Mouse (Mus musculus) midbrain, postnatal 0 days (tissue): ENCODE results near the gene 4930415O20Rik. TPM values are rescaled to one million over a fixed set of nuclear protein-coding genes. Genes with fewer than 3 reads are reported as not detected.

Source experiments
- ATAC-seq: fragments of 200-750 bp; cut with Nextera tagmentation; 2 replicates; pipeline ENCODE4 v1.8.0; 2017; ENCODE audit warnings: moderate number of reproducible peaks, mild to moderate bottlenecking, moderate TSS enrichment, moderate library complexity; ENCODE audit not compliant: low FRiP score
- DNase-seq: peaks from one replicate; pipeline ENCODE4 v3.0.0-alpha.2; 2015; ENCODE audit warnings: low spot score
- H3K27ac ChIP-seq: fragments of 300-500 bp; sonication (generic); 2 replicates; pipeline ENCODE4 v1.5.1; 2014; ENCODE audit warnings: low read depth, mild to moderate bottlenecking, low read length, mixed read lengths
- H3K27me3 ChIP-seq: fragments of 300-500 bp; sonication (generic); 2 replicates; pipeline ENCODE4 v1.6.1; 2014; ENCODE audit warnings: low read length, control low read depth, mixed read lengths; ENCODE audit not compliant: insufficient read depth
- H3K36me3 ChIP-seq: fragments of 300-500 bp; sonication (generic); 2 replicates; pipeline ENCODE4 v1.6.1; 2014; ENCODE audit warnings: low read length, control low read depth, mixed read lengths; ENCODE audit not compliant: insufficient read depth
- H3K4me1 ChIP-seq: fragments of 300-500 bp; sonication (generic); 2 replicates; pipeline ENCODE4 v1.6.1; 2014; ENCODE audit warnings: mild to moderate bottlenecking, control low read depth, antibody characterized with exemption, low read length, mixed read lengths; ENCODE audit not compliant: insufficient read depth
- H3K4me2 ChIP-seq: fragments of 300-500 bp; sonication (generic); 2 replicates; pipeline ENCODE4 v1.6.1; 2014; ENCODE audit warnings: low read depth, mild to moderate bottlenecking, low read length, mixed read lengths; ENCODE audit not compliant: poor library complexity, severe bottlenecking
- H3K4me3 ChIP-seq: fragments of 300-500 bp; sonication (generic); 2 replicates; pipeline ENCODE4 v1.5.1; 2014; ENCODE audit warnings: low read depth, mild to moderate bottlenecking, low read length, moderate library complexity
- H3K9ac ChIP-seq: fragments of 300-500 bp; sonication (generic); replicated peaks from 2 replicates; pipeline ENCODE4 v1.6.1; 2014; ENCODE audit warnings: mild to moderate bottlenecking, low read length, moderate library complexity, mixed read lengths; ENCODE audit not compliant: poor library complexity, severe bottlenecking
- H3K9me3 ChIP-seq: fragments of 300-500 bp; sonication (generic); 2 replicates; pipeline ENCODE4 v1.6.1; 2016; ENCODE audit warnings: low read length, control low read depth
- CTCF ChIP-seq: IDR thresholded peaks from 2 replicates; pipeline ENCODE4 v1.5.1; 2016; ENCODE audit warnings: antibody characterized with exemption, mild to moderate bottlenecking
- WGBS: fragments of 180-500 bp; shearing (Covaris S2); extraction: QIAGEN DNeasy Blood & Tissue Kit; methylation state at CpG from one replicate; pipeline ENCODE4 v1.1.7; 2014; 5-methylcytosine and 5-hydroxymethylcytosine counted together
- polyA plus RNA-seq: library from polyadenylated mRNA; unstranded; fragments of >200 nt; fragmentation: Nextera tagmentation; extraction: Ambion mirVana; gene quantifications from 2 replicates; pipeline ENCODE4 v1.2.1, GENCODE M21; 2015
- total RNA-seq: library from RNA; depleted of rRNA; stranded (reverse); fragments of >200 nt; gene quantifications from 2 replicates; pipeline ENCODE4 v1.2.3, GENCODE M21; 2014; rRNA removed

Gene 4930415O20Rik
- total and polyA plus RNA-seq, 2 experiments from 2014 or later, result 0.31 to 0.82 TPM

DNA sequence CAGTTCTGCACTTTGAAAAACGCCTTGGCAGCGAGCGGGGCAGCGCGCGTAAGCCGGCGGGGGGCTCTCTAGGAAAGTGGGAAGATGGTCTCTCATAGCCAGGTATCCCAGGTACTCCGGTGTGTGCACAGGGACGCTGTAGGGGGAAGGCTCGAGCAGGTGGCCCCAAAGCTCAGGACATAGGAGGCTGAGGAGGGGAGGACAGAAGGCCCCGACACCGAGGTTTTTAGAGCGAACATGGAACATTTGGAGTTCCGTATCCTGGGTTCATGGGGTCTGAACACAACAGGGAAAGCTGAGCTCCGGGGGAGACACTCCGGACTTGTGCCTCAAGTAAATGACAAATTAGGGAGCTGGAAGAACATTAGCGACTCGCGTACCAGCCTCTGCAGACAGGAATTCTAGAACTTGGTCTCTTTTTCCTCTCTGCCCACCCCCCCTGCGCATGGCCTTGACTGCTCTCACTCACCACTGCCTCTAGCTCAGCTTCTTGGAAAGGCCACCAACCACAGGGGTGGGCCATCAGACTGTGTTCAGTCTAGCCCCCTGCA, 64.6 kb downstream of the 4930415O20Rik start:
- peak; percentile 42 for TF ChIP-seq CTCF
- ATAC-seq (no peak), DNase-seq (peak; percentile 43)
- H3K4me2 ChIP-seq, result peak overlapping the region; percentile 88
- no peaks in the 10 kb centered on the region for H3K27me3 ChIP-seq
- H3K9ac ChIP-seq, result peak overlapping the region; percentile 93
- WGBS, result under 1% methylated on average over 21 of the region's 21 CpGs
- H3K36me3 ChIP-seq, result peaks cover 8% of the 10 kb centered on the region; the same call in 1 of the 2 replicates
- no peaks in the 10 kb centered on the region for H3K9me3 ChIP-seq
- peak overlapping the region; percentile 68 for H3K4me3 ChIP-seq
- peaks cover 17% of the 10 kb centered on the region for H3K4me1 ChIP-seq
- H3K27ac ChIP-seq, result peak overlapping the region; percentile 98

DNA sequence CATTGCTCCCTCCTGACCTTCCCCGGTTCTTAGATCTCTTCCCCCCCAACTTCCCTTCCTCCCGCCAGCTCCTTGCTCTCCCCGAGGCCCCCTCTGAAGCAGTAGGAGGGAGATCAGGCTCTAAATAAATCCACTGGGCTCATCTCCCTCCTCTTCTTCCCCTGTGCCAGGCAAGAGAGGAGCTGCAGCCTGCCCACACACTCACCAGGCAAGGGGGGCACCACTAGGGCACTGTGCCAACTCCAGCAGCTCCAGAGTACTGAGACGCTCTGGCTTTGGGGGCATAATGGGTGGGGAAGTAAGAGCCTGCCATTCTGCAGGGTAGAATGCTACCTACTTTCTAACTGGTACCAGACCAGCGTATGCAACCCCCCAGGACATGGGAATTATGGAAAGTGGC, 65.7 kb downstream of the 4930415O20Rik start:
- Histone ChIP-seq H3K36me3 (peaks cover 14% of the 10 kb centered on the region), H3K4me1 (peaks cover 17% of the 10 kb centered on the region), H3K9me3 (no peaks in the 10 kb centered on the region), H3K27me3 (no peaks in the 10 kb centered on the region), H3K4me2 (peak overlapping the region; percentile 88), H3K4me3 (peak overlapping the region; percentile 68), H3K9ac (peak overlapping the region; percentile 93), H3K27ac (0 out of 2 replicates have a peak overlapping the region, but pooled peaks have one; percentile 98)
- WGBS, result 26% methylated on average over 5 of the region's 5 CpGs
- ATAC-seq (no peak), DNase-seq (peak; percentile 57)
- no peak for TF ChIP-seq CTCF

DNA sequence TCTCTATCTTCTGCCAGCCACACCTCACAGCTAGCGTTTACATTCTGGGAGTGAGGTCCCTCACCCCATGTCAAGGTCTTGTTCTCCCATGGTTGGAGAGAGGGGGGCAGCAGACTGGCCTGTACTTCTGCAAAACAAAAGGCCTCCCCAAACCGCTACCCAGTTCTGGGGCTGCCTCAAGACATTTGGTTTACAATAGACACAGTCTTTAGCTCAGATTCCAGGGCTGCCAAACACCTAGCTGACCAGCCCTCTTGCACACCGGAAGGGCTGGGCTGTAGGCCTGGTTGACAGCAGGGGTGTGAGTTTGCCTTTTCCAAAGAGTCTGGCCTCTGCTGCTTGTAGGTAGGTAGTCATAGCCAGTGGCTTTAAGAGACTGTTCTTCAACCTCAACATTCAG, 66.4 kb downstream of the 4930415O20Rik start:
- Histone ChIP-seq H3K9ac (peak overlapping the region; percentile 93; the same call in 1 of the 2 replicates), H3K9me3 (no peaks in the 10 kb centered on the region), H3K4me2 (peak overlapping the region; percentile 88), H3K27me3 (no peaks in the 10 kb centered on the region), H3K4me1 (peaks cover 17% of the 10 kb centered on the region), H3K4me3 (0 out of 2 replicates have a peak overlapping the region, but pooled peaks have one; percentile 8), H3K27ac (no peak overlapping the region), H3K36me3 (peaks cover 21% of the 10 kb centered on the region)
- 31% methylated on average over 3 of the region's 3 CpGs for WGBS
- ATAC-seq (no peak), DNase-seq (no peak)
- no peak for TF ChIP-seq CTCF

Other genes with a start within 250 kb of the 4930415O20Rik start
- not detected in 2 replicates for gene Olfr284, start 230.0 kb upstream of the 4930415O20Rik start, total RNA-seq
- gene Olfr284, start 230.0 kb upstream of the 4930415O20Rik start, polyA plus RNA-seq, result 0.18 TPM in 1 of 2 replicates, not detected in the other
- gene Olfr283, start 190.1 kb upstream of the 4930415O20Rik start, total RNA-seq, result not detected in 2 replicates
- not detected in 2 replicates for gene Olfr283, start 190.1 kb upstream of the 4930415O20Rik start, polyA plus RNA-seq
- gene Olfr282, start 139.8 kb upstream of the 4930415O20Rik start, total RNA-seq, result not detected in 2 replicates
- not detected in 2 replicates for gene Olfr282, start 139.8 kb upstream of the 4930415O20Rik start, polyA plus RNA-seq
- gene Olfr281, start 118.4 kb upstream of the 4930415O20Rik start, total RNA-seq, result not detected in 2 replicates
- not detected in 2 replicates for gene Olfr281, start 118.4 kb upstream of the 4930415O20Rik start, polyA plus RNA-seq
- not detected in 2 replicates for gene OR5BS1P, start 101.1 kb upstream of the 4930415O20Rik start, total RNA-seq
- gene OR5BS1P, start 101.1 kb upstream of the 4930415O20Rik start, polyA plus RNA-seq, result not detected in 2 replicates
- gene Lalba, start 88.3 kb upstream of the 4930415O20Rik start, total RNA-seq, result not detected in 2 replicates
- not detected in 2 replicates for gene Lalba, start 88.3 kb upstream of the 4930415O20Rik start, polyA plus RNA-seq
- not detected in 2 replicates for gene Olfr279, start 78.6 kb upstream of the 4930415O20Rik start, total RNA-seq
- gene Olfr279, start 78.6 kb upstream of the 4930415O20Rik start, polyA plus RNA-seq, result not detected in 2 replicates
- gene Kansl2, start 36.7 kb upstream of the 4930415O20Rik start, total RNA-seq, result 57.4 and 66.2 TPM in 2 replicates
- gene Kansl2, start 36.7 kb upstream of the 4930415O20Rik start, polyA plus RNA-seq, result 101 and 102 TPM in 2 replicates
- gene Ccnt1, start 81 bp upstream of the 4930415O20Rik start, total RNA-seq, result 36.1 and 54.6 TPM in 2 replicates
- gene Ccnt1, start 81 bp upstream of the 4930415O20Rik start, polyA plus RNA-seq, result 47.4 and 49.7 TPM in 2 replicates
- 38.0 and 40.3 TPM in 2 replicates for gene Adcy6, start 39.1 kb downstream of the 4930415O20Rik start, total RNA-seq
- gene Adcy6, start 39.1 kb downstream of the 4930415O20Rik start, polyA plus RNA-seq, result 5.5 and 7.2 TPM in 2 replicates
- 211 and 239 TPM in 2 replicates for gene Cacnb3, start 59.8 kb downstream of the 4930415O20Rik start, total RNA-seq
- 150 and 155 TPM in 2 replicates for gene Cacnb3, start 59.8 kb downstream of the 4930415O20Rik start, polyA plus RNA-seq
- gene Ddx23, start 91.9 kb downstream of the 4930415O20Rik start, total RNA-seq, result 46.7 and 50.5 TPM in 2 replicates
- gene Ddx23, start 91.9 kb downstream of the 4930415O20Rik start, polyA plus RNA-seq, result 14.0 and 20.5 TPM in 2 replicates
- 34.5 and 42.9 TPM in 2 replicates for gene Rnd1, start 106.5 kb downstream of the 4930415O20Rik start, total RNA-seq
- gene Rnd1, start 106.5 kb downstream of the 4930415O20Rik start, polyA plus RNA-seq, result 20.7 and 24.9 TPM in 2 replicates
- gene Ccdc65, start 137.2 kb downstream of the 4930415O20Rik start, total RNA-seq, result 6.9 and 9.1 TPM in 2 replicates
- 11.4 and 12.3 TPM in 2 replicates for gene Ccdc65, start 137.2 kb downstream of the 4930415O20Rik start, polyA plus RNA-seq
- gene Fkbp11, start 157.2 kb downstream of the 4930415O20Rik start, total RNA-seq, result 1.0 and 2.8 TPM in 2 replicates
- 4.4 and 5.4 TPM in 2 replicates for gene Fkbp11, start 157.2 kb downstream of the 4930415O20Rik start, polyA plus RNA-seq
- 122 and 144 TPM in 2 replicates for gene Arf3, start 192.2 kb downstream of the 4930415O20Rik start, total RNA-seq
- gene Arf3, start 192.2 kb downstream of the 4930415O20Rik start, polyA plus RNA-seq, result 89.2 and 93.8 TPM in 2 replicates
- 0.38 and 1.5 TPM in 2 replicates for gene Wnt10b, start 207.1 kb downstream of the 4930415O20Rik start, total RNA-seq
- not detected in 2 replicates for gene Wnt10b, start 207.1 kb downstream of the 4930415O20Rik start, polyA plus RNA-seq
- 0.33 TPM in 2 replicates for gene Wnt1, start 218.9 kb downstream of the 4930415O20Rik start, total RNA-seq
- 0.81 and 1.1 TPM in 2 replicates for gene Wnt1, start 218.9 kb downstream of the 4930415O20Rik start, polyA plus RNA-seq
- 5.5 and 7.3 TPM in 2 replicates for gene Ddn, start 238.5 kb downstream of the 4930415O20Rik start, total RNA-seq
- gene Ddn, start 238.5 kb downstream of the 4930415O20Rik start, polyA plus RNA-seq, result 0.51 and 0.64 TPM in 2 replicates